Mouse (Mus musculus) megakaryocyte progenitor cell, adult 5-6 weeks (primary cell): ENCODE results near the gene Trem1. TPM values are rescaled to one million over a fixed set of nuclear protein-coding genes. Genes with fewer than 3 reads are reported as not detected.

Source experiments
- ATAC-seq: replicated peaks from 2 replicates; pipeline ENCODE4 v1.8.0; 2016; ENCODE audit warnings: mild to moderate bottlenecking, moderate TSS enrichment, inconsistent platforms; ENCODE audit not compliant: poor library complexity
- total RNA-seq, 2 experiments: library from RNA; stranded (forward) in 1 of 2; stranded (reverse) in 1 of 2; fragments of 157-497, 149-512 nt in 1 of 2; fragments of 200-1000 nt in 1 of 2; gene quantifications; 2 replicates each; pipeline versions ENCODE4 v1.2.3 to v1.2.4; 2015 to 2017

Gene Trem1
- total RNA-seq, 2 experiments from 2014 or later: 4.8 to 15.3 TPM

- no peak for ATAC-seq
Observed at GRCm38 (mm10) chr17:48266610-48267304, 34.2 kb downstream of the Trem1 start.

- ATAC-seq: peak; percentile 58
Observed at GRCm38 (mm10) chr17:48267591-48267990, 35.0 kb downstream of the Trem1 start.

GRCm38 (mm10) chr17:48268276-48268675 is 35.7 kb downstream of the Trem1 start:
- no peak for ATAC-seq

- ATAC-seq: no peak
Observed at GRCm38 (mm10) chr17:48269833-48270232, 37.3 kb downstream of the Trem1 start.

- peak; percentile 91 for ATAC-seq
Observed at GRCm38 (mm10) chr17:48272158-48272557, 39.6 kb downstream of the Trem1 start.

- 0 out of 2 replicates have a peak, but pooled peaks have one; percentile 0 for ATAC-seq
Observed at GRCm38 (mm10) chr17:48272598-48272997, 40.0 kb downstream of the Trem1 start.

- no peak for ATAC-seq
Observed at GRCm38 (mm10) chr17:48274098-48274497, 41.5 kb downstream of the Trem1 start.

GRCm38 (mm10) chr17:48274885-48275284 is 42.3 kb downstream of the Trem1 start:
- ATAC-seq: peak; percentile 76

- ATAC-seq: no peak
Observed at GRCm38 (mm10) chr17:48275736-48276135, 43.2 kb downstream of the Trem1 start.

- no peak for ATAC-seq
Observed at GRCm38 (mm10) chr17:48278381-48278780, 45.8 kb downstream of the Trem1 start.

- ATAC-seq: no peak
Observed at GRCm38 (mm10) chr17:48279002-48279401, 46.4 kb downstream of the Trem1 start.

GRCm38 (mm10) chr17:48280943-48281738 is 48.6 kb downstream of the Trem1 start:
- ATAC-seq: peak; percentile 41

GRCm38 (mm10) chr17:48281739-48282085 is 49.1 kb downstream of the Trem1 start:
- peak; percentile 85 for ATAC-seq

- ATAC-seq: peak; percentile 92
Observed at GRCm38 (mm10) chr17:48286765-48287164, 54.2 kb downstream of the Trem1 start.

GRCm38 (mm10) chr17:48287276-48287675 is 54.7 kb downstream of the Trem1 start:
- ATAC-seq: peak; percentile 64

- peak; percentile 69 for ATAC-seq
Observed at GRCm38 (mm10) chr17:48293500-48294194, 61.1 kb downstream of the Trem1 start.

Other genes with a start within 250 kb of the Trem1 start
- gene 1700122O11Rik, start 194.5 kb upstream of the Trem1 start, total RNA-seq (2015): not detected in 2 replicates
- not detected in 2 replicates for gene 1700122O11Rik, start 194.5 kb upstream of the Trem1 start, total RNA-seq (2017)
- not detected in 2 replicates for gene 1700067P10Rik, start 143.4 kb upstream of the Trem1 start, total RNA-seq (2015)
- not detected in 2 replicates for gene 1700067P10Rik, start 143.4 kb upstream of the Trem1 start, total RNA-seq (2017)
- gene 9830107B12Rik, start 86.5 kb upstream of the Trem1 start, total RNA-seq (2015): 0.62 and 1.1 TPM in 2 replicates
- gene 9830107B12Rik, start 86.5 kb upstream of the Trem1 start, total RNA-seq (2017): 2.3 and 2.4 TPM in 2 replicates
- 1.0 and 2.3 TPM in 2 replicates for gene A530064D06Rik, start 65.5 kb upstream of the Trem1 start, total RNA-seq (2015)
- 2.8 and 3.9 TPM in 2 replicates for gene A530064D06Rik, start 65.5 kb upstream of the Trem1 start, total RNA-seq (2017)
- 124 and 147 TPM in 2 replicates for gene Trem3, start 15.0 kb downstream of the Trem1 start, total RNA-seq (2015)
- gene Trem3, start 15.0 kb downstream of the Trem1 start, total RNA-seq (2017): 113 and 150 TPM in 2 replicates
- gene Treml4, start 31.5 kb downstream of the Trem1 start, total RNA-seq (2015): 0.10 and 0.76 TPM in 2 replicates
- 2.2 and 2.9 TPM in 2 replicates for gene Treml4, start 31.5 kb downstream of the Trem1 start, total RNA-seq (2017)
- gene Treml2, start 66.7 kb downstream of the Trem1 start, total RNA-seq (2015): 42.9 and 54.0 TPM in 2 replicates
- 43.9 and 50.8 TPM in 2 replicates for gene Treml2, start 66.7 kb downstream of the Trem1 start, total RNA-seq (2017)
- 8.3 and 11.9 TPM in 2 replicates for gene B430306N03Rik, start 83.4 kb downstream of the Trem1 start, total RNA-seq (2015)
- gene B430306N03Rik, start 83.4 kb downstream of the Trem1 start, total RNA-seq (2017): 2.7 and 4.6 TPM in 2 replicates
- gene Trem2, start 113.6 kb downstream of the Trem1 start, total RNA-seq (2015): 3.4 and 5.7 TPM in 2 replicates
- gene Trem2, start 113.6 kb downstream of the Trem1 start, total RNA-seq (2017): 4.2 and 13.6 TPM in 2 replicates
- 0.24 and 0.62 TPM in 2 replicates for gene Treml1, start 127.1 kb downstream of the Trem1 start, total RNA-seq (2015)
- gene Treml1, start 127.1 kb downstream of the Trem1 start, total RNA-seq (2017): not detected in 2 replicates
- gene Nfya, start 177.1 kb downstream of the Trem1 start, total RNA-seq (2015): 103 and 105 TPM in 2 replicates
- gene Nfya, start 177.1 kb downstream of the Trem1 start, total RNA-seq (2017): 34.4 and 38.0 TPM in 2 replicates
- gene Oard1, start 177.2 kb downstream of the Trem1 start, total RNA-seq (2015): 39.8 and 42.4 TPM in 2 replicates
- gene Oard1, start 177.2 kb downstream of the Trem1 start, total RNA-seq (2017): 57.9 and 60.9 TPM in 2 replicates
- gene Apobec2, start 200.2 kb downstream of the Trem1 start, total RNA-seq (2015): not detected in 2 replicates
- not detected in 2 replicates for gene Apobec2, start 200.2 kb downstream of the Trem1 start, total RNA-seq (2017)
- 5.9 and 18.8 TPM in 2 replicates for gene Tspo2, start 218.8 kb downstream of the Trem1 start, total RNA-seq (2015)
- 4.2 and 6.8 TPM in 2 replicates for gene Tspo2, start 218.8 kb downstream of the Trem1 start, total RNA-seq (2017)
- gene Unc5cl, start 222.1 kb downstream of the Trem1 start, total RNA-seq (2015): 0.42 and 0.66 TPM in 2 replicates
- 0.79 and 3.6 TPM in 2 replicates for gene Unc5cl, start 222.1 kb downstream of the Trem1 start, total RNA-seq (2017)